Mouse (Mus musculus) liver, adult 2 months (tissue): ENCODE data around the gene Gm10392.

ENCODE experiments used
- CTCF ChIP-seq: fragments of 200-500 bp; IDR thresholded peaks from 2 replicates; pipeline ENCODE4 v1.5.1; 2011; ENCODE audit warnings: low read depth, low read length, control low read depth
- POLR2A ChIP-seq: fragments of 200-500 bp; IDR thresholded peaks from 2 replicates; pipeline ENCODE4 v1.6.1; 2011; ENCODE audit warnings: low read length, control low read depth; ENCODE audit not compliant: insufficient read depth; ENCODE audit errors: extremely low read depth

DNA sequence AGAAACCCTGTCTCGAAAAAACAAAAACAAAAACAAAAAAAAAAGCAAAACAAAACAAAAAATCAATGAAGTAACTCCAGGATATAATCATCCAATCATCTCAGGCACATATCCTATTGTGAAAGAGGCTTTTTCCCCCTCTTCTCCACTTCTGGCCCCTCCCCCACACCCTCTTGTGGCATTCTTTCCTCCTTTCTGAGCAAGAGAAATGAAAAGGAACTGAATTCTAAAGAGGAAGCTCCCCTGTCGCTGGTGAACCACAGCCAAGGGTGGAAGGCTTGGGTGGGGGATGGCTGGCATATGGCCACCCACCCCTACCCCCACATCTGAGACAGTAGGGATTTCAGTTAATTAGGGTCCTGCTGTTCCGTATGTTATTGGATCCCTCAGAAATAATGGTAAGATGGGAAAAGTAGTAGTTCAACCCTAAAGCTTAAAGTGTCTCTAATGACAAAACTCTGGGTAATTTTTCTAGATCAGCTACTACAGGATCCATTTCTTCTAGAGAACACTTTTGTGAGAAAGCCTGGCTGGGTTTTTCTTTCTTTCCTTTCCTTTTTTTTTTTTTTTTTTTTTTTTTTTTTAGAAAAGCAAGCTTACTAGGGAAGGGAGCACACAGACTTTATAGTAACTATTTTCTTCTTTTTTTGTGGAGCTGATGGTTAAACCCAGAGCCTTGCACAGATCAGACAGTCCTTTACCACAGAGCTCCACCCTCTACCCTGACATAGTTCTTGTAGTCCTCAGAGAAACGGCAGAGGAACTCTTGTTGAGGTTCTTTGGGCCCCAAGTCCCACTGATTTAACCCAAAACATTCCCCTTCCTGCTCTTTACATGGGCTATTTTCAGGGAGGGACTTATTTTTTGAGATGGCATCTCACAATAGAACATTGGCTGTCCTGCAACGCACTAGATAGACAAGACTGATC is 1.9 kb upstream of the Gm10392 start:
- TF ChIP-seq CTCF (no peak), POLR2A (no peak)
